Mouse (Mus musculus) spleen, postnatal 4 days (tissue): Measurements from ENCODE around the gene Sipa1l3.

Experiments
- DNase-seq, 2 experiments: peaks; one replicate each; pipeline ENCODE4 v3.0.0; 2022; ENCODE audit warnings: low spot score in 2 of 2

The Sipa1l3 gene

DNA sequence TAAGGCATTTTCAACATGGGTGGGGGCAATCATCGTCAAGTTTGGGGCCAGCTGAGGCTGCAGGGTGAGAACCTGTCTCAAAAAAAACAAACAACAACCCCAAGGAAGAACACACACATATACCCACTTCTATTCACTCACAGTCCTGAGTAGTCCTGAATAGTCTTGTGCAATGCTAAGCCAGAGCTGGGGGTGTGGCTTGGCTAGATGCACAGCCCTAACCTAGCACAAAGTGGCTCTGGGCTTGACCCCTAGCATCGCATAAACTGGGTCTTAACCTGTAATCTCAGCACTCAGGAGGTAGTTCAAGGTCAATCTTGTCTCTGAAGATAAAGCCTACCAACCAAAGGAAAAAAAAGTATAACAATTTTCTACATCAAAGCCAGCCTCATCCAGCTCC, 101.5 kb downstream of the Sipa1l3 start:
- no peak for DNase-seq

DNA sequence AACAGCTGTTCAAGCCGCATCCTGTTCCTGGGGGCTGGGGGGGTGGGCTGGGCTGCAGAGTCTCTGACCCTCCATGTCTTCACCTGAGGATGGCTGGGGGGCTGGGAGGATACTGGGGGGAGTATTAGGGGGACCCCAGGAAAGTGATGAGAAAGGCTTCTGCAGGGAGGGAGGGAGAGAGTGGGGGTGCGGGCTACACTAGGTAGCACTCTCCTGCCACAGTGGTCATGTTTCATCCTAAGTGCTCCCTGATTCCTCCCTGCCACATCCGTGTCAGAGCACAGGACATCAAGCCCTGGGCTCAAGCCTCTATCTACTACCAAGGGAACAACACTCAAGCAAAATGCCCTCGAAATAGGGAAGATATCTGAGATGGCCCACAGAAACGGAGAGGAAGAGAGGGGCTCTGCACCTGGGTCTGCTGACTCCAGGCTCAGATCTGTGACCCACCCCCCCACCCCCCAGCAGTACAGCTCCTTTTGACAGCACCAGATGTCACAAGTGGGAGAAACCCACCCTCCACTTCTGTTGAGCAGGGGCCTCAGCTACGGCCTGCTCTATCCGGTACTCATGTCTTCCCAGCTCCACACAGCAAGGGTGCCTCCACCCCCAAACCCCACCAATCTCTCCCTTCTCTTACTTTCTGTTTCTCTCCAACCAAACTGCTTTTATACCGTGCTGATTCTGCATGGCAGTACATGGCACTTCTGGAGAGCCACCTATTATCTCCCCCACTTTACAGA, 106.4 kb downstream of the Sipa1l3 start:
- no peak for DNase-seq

DNA sequence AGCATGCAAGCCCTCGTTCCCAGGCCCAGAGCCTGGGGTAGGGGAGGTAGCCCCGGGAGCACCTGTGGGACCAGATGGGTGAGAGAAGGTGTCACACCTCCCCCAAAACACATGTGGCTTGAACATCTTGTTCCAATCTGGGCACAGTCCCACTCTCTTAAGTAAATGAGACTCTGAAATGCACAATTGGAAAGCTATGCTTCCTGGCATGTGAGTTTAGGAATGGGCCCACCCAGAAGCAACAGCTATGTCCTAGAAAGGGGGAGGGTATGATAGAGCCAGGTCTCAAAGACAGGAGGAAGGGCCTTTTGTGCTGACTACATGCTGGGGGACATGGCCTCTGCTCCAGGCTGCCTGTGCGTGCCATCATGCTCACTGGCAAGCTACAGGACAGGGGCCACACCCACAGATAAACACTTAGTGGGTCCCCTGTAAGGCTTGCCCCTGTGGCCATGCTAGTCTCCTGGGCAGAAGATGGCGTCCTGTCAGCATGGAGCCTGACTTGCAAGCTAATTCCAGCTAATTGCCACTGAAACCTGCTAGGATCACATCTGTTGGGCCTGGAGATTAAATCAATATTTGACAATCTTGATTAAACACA, 107.1 kb downstream of the Sipa1l3 start:
- no peak for DNase-seq

DNA sequence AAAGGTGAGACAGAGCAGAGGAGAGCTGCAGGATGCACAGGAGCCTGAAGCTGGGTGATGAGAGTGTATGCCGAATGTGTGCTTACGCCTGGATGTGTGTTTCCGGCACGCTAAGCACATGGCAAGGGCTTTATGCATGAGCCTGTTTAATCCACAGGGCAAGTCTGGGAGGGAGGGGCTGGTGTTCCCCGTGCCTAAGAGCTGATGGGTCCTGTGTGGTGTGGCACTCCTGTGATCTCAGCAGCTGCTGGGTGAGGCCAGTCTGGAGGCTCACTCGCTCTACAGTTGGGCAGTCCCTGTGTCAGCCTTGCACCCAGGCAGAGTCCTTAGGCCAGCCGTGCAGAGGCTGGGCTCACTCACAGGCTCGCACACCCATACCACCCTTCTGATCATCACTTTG, 108.0 kb downstream of the Sipa1l3 start:
- DNase-seq = no peak

DNA sequence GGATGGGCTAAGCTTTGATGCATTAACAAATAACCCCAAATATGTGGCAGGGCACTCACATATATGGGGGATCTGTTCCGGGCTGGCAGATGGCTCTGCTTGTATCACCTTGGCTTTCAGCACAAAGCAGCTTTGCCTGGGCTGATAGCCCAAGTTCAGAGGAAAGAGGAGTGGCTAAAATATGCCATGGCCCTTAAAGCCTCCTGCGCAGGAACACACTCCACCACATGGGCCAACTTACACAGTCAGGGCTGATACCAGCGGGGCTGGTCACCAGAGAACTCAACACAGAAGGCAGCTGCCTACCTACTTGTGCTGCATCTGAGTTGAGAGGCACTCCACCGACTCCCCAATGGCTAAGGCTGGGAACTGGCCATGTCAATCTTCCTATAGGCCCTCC, 111.6 kb downstream of the Sipa1l3 start:
- no peak for DNase-seq

DNA sequence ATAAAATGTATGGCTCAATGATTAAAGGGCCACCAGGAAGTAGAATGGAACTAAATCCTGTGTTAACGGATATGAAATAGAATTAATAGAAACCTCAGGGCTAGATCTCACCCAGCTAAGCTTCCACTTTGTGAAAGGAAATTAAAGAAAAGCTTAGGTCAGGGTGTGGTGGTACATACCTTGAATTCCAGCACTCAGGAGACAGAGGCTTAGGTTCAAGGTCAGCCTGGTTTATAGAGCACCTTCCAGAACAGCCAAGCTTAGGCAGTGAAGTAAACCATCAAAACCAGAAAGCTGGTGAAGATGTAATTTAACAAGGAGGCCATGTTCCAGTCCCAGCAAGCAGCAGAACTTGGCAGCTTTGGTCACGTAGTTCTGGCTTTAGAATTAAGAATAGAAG, 114.3 kb downstream of the Sipa1l3 start:
- DNase-seq = no peak

DNA sequence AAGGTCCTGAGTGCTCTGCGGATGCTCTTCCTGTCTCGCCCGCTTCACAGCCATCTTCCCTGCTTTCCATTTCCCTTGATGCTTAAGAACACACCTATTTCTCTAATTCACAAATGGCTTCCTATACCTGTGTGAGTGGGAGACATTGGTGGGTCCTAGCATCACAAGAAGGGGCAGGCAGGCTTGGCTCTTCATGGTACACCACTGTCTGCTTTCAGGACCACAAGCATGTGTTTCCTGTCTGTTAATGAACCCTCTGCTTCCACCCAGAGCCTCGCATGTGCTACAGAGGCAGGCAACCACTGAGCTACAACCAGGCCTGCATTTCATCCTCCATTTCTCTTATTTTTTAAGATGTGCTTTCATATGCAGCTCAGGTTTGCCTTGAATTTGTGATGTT, 116.4 kb downstream of the Sipa1l3 start:
- DNase-seq = no peak

DNA sequence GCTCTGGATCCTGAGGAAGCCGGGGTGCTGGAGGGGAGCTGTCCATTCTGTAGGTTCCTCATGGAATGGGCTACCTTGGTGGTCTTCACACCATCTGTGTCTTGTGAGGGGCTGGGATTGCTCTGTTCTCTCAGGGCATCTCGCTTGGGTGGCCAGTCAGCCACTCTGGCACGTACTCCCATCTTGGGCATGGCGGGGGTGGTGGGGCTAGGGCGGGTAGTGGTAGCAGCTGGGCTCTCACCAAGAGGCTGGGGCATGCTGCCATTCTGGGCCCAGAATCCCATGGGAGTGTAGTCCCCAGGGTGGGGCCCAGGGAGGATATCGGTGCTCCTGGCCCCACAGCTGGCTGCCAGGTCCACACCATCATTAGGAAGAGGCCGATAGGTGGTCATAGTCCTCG, 118.0 kb downstream of the Sipa1l3 start:
- DNase-seq = no peak

DNA sequence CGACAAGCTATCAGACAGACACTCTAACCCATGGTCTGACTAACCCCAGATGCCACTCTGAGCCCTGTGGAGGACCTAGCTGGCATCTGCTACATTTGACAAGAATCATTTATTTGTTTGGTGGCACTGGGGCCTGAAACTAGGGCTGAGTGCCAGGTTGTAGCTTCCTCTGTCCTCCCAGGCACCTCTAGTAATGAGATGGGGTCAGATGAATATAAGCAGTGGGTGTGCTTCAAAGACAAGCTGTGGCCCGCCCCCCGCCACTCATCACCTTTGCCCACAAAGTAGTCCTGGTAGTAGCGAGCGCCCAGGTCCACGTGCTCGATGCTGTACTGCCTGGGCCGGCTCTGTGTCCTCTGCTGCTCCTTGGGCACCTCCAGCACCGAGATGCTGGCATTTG, 119.4 kb downstream of the Sipa1l3 start:
- no peak for DNase-seq

DNA sequence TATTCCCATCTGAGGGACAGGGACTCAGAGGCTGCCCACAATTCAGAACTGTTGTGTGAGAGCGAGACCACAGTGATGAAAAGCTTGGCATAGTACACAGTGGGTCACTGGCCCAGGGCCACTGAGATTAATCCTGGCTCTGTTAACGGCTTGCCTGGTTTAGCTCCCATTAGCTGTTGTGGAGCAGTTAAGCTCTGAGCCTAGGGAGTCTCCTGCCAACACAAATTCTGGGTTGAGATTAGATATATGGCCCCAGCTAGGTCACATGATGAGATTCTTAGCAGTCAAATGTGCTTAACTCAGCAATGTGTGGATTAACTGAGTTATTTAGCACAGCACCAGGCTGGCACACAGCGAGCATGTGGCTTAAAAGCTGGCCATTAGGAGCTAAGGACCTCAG, 121.0 kb downstream of the Sipa1l3 start:
- DNase-seq = no peak

DNA sequence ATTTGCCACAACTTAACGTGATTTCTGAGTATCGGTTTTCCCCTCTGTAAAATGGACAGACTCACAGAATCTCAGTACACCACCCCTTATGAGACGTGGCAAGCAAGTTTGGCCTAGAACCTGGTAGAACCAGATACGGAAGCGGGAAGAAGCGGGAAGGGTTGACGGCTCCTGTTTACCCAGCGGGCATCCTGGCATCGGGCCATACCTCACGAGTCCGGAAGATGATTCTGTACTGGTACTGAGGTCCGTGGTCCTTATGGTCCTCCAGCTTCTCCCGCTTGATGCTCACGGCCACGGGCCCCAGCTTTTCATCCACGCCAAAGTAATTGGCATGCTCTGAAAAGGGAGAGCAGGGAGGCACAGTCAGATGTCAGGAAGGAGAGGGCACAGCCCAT, 121.5 kb downstream of the Sipa1l3 start:
- no peak for DNase-seq

DNA sequence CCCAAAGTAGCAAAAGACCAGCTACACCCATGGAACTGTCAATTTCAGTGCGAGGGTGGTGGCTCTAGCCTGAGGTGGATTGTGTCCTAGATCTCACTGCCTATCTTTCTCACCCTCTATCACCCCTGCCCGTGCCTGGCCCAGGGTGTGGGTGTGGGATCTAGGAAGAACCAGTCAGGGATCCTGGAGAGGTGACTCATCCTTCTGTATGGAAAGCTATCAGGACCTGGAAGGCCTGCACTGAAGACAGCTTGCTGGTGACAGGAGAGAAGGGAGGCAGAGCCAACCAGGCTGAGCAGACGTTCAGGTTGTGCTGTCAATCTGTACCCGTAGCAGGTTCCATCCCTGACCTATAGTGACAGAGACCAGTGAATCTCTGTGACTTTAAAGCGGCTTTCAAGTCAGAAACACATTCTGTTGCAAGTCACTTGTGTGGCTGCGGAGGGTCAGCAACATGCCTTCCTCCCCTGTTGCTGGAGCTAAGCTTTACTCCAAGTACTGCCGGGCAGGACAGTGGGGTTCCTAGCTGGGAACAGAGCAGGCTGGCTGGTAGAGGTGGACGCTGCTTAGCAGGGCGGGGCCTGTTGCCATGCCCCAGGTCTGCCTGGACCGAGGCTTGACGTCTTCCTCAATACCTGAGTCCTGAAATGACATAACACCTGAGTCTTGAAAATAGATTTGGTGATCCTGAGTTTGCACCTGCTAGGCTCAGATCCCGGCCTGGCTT, 122.1 kb downstream of the Sipa1l3 start:
- no peak for DNase-seq

DNA sequence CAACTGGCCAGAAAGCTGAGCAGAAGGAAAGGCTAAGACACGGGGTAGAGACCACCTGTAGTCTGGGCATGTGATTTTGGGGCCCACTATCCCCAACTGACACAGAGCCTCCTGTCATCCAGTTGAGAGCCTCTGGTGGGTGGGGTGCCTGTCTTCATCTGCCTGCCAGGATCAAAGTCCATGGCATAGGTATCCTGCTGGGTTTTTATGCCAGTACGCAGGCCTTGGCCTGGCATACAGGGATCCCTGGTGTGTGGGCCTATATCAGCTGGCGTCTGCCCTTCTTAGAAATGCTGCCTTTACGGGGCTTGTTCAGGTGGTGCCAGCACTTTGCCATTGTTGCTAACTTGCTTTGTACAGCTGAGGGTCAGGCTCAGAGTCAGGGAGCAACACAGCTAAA, 123.3 kb downstream of the Sipa1l3 start:
- DNase-seq = no peak

DNA sequence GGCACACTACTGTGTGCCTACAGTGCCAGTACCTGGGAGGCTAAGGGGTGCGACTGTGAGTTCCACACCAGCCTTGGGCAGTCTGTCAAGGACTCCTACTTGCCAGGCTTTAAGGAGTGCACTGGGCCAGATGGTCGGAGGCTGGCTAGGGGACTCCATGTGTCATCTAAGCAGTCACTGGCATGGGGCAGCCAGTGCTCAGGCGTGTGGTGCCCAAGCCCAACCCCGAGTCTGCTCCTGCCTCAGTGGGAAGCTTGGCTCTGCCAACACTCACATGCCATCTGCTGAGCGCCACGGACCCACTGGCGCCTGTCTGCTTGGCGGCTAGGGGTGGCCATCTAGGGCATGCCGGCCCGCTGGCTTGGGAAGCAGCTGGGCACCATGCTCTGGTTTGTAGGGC, 125.1 kb downstream of the Sipa1l3 start:
- no peak for DNase-seq

DNA sequence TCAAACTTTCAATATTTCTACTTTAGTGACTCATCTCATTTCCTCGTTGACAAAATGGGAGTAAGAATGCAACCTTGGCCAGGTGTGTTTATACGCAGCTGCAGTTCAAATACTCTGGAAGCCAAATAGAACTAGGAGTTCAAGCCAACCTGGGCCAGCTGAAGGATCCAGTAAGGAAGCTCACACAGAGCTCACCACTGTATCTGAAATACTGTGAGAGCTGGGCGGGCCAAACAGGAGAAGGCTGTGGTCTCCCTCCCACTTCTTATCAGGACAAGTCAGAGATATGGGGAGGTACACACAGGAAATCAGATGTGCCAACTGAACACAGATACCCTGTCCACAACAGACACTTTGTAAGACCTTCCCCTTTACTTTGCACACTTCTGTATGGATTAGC, 125.6 kb downstream of the Sipa1l3 start:
- DNase-seq = no peak

DNA sequence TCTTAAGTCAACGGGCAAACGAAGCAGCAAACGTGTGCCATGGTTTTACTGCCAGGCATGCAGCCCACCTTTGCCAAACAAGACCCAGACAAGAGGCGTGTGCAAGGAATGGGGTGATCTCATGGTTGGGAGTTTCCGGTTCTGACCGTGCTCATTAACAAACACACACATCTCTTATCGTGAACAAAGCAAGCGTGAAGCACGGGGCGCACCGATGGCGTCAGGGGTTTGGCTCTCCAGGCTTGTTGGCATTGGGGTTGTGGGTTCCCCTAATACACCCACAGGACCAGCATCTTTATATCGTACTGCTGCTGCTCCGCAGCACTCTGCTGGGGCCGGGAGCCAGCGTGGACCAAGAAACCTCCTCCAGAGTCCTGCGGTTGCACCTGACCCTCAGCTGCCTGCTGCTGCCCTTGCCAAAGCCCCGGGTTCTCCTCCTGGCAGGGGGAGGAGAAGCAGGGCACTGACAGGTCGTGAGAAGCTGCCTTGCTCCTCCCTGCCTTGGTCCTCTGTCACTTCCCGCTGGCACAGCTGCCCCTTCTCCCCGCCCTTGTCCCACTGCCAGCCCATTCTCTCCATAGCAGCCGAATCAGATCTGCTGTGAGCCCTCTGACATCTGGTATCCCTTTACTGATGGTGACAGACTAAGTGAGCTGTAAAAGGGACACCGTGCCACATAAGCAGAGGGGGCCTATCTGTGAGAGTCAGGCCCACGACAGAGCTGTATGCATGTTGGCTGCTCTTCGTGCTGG, 126.5 kb downstream of the Sipa1l3 start:
- DNase-seq = no peak

DNA sequence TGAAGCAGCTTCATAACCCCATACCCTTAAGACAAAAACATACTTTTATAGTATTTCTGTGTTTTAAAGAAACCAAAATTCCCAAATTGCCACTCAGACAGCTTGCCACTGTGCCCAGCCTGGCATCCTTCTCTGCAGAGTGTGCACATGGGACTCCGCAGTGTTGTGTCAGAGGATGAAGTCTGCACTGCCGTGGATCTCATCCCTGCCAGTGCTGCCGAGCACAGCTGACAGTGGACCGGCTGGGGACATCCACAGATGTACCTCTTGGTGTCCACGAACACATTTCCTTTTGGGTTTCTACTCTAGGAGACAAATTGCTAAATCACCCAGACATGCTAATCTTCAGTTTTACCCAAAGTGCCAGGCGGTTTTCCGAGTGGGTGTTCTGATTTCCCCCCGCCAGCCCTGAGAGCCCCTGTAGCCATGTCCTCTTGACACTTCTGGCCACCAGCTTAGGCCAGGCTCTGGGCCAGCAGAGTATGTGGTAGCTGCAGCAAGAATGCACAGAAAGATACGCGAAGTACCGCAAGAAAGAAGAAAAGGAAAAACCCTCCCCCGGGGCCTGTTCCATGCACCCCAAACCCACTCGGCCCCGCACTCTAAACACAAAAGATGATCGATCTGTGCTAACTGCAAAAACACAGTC, 127.2 kb downstream of the Sipa1l3 start:
- no peak for DNase-seq

DNA sequence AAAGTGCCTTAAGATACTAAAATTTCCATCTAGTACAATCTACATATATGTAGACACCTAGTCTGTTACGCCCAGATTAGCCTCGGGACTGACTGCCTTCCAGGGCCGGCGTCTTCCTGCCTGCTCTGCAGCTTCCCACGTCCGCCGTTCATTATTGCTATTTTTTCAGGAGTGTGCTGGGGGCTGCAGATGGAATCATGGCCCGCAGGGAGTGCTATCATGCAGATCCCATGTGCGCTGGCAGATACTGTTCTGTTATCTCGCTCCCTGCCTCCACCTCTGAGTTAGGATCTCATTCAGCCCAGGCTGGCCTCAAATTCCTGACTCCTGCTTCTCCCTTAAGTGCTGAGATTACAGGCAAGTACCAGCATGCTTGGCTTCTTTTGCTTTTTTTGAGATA, 128.2 kb downstream of the Sipa1l3 start:
- no peak for DNase-seq

DNA sequence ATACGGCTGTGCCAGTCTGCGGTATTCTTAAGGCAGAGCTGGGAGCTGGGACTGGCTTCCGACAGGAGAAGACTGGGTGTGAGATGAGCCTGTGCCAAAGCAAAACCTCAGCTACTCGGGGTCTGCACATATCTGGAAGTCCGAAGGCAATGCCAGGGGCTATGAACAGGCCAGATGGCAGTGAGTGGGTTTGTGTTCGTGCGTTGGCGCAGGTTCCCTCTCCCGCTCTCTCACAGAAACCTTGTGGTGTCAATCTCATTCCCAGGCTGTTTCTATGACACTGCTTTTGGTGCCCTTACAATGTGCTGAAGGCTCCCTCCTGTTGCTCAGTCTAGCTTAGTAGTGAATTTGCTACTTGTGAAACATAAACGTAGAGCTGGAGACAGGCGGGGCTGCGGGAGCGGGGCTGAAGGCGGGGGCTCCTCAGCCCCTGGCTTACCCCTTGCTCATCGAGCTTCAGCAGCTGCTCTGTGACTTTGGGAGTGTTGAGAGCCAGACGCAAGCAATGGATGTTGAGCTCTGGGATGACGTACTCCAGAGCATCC, 130.8 kb downstream of the Sipa1l3 start:
- DNase-seq = no peak

DNA sequence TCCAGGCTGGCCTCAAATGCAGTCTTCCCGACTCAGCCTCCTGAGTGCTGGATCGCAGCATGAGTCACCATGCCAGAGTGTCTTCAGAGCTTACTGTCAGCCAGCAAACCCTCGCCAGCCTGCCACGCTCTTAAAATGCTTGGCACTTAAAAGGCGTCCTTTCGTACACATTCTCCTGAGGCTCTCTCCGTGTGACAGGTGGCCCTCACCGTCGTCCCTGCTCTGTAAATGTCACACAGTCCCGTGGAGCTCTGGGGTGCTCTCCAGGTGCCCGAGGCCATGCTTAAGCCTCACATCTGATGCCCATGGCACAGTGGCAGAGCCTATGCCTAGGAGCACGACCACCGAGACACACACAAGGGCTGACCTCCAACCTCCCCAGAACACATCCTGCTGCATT, 132.1 kb downstream of the Sipa1l3 start:
- DNase-seq = no peak

DNA sequence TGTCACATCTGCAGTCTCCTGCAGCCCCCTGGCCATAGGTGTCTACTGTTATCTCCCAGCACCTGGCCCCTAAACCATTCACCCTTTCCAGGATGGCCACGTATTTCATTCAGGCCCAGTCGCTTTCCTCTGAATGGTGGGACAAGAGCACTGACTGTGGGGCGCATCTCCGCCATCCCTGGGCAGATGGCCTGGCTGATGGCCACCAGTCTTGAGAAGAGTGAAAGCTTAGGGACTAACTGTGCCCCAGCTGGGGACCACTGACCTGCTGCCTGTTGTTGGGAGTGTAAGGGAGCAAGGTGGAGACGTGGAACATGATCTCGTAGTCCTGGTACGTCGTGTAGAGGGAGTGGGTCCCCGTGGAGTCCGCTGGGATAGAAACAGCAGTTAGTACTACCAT, 132.7 kb downstream of the Sipa1l3 start:
- DNase-seq = no peak

DNA sequence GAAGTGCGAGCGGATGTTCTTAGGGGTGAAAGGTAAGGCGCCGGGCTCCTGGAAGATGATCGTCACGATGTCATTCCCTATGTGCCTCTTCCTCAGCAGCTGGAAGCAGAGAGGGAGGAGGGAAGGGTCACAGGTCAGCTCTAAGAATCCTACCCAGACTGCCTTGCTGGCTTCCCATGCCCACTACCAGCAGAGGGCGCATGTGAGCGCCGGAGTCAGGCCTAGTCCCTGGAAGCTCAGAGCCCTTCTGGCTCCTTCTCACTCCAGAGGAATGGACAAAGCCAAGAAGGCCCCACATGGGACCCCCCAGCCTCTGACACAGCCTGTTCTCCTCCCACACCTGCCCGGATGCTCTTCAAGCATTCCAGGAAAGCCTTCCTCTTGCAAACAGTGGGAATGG, 135.2 kb downstream of the Sipa1l3 start:
- DNase-seq = peak; percentile 69 to 92
